Mouse (Mus musculus): ENCODE measurements around the gene Lmx1b. TPM values are rescaled to one million over a fixed set of nuclear protein-coding genes. Genes with fewer than 3 reads are reported as not detected.
A peak's percentile ranks its signal among the peaks of the same experiment; 100 is the strongest.

Gene Lmx1b
- total and polyA plus RNA-seq, 3 experiments: not detected

GRCm38 (mm10) chr2:33559752-33560151 is 80.6 kb downstream of the Lmx1b start:
- Histone ChIP-seq H3K36me3 (replicated peaks in 1 of 2; ENCODE audit: control insufficient read depth in 1 of 2, insufficient read depth in 1 of 2, low read length in 1 of 2) (no peaks in the 10 kb centered on the region), H3K27ac (ENCODE audit: insufficient read depth, low read depth) (no peak overlapping the region), H3K4me3 (replicated peaks in 1 of 3; ENCODE audit: low read depth in 2 of 3, low read length in 2 of 3, poor library complexity in 1 of 3) (no peak overlapping the region), H3K27me3 (replicated peaks) (peaks cover 85% of the 10 kb centered on the region), H3K4me1 (ENCODE audit: control insufficient read depth in 1 of 2, insufficient read depth in 2 of 2) (no peaks in the 10 kb centered on the region), H3K4me2 (ENCODE audit: insufficient read depth, low read depth, poor library complexity, severe bottlenecking) (no peak overlapping the region), H3K9me3 (replicated peaks; ENCODE audit: low read length) (no peaks in the 10 kb centered on the region), H3K79me2 (replicated peaks; ENCODE audit: control insufficient read depth, extremely low read depth, insufficient read depth, poor library complexity, severe bottlenecking) (no peaks in the 10 kb centered on the region), H3K9ac (ENCODE audit: insufficient read depth, low read depth) (no peak overlapping the region)
- dilution Hi-C loops (cut with MboI; ENCODE audit: extremely low pct_ligation_motif_present, extremely low pct_unique_long_range_greater_than_20kb, low sequenced_read_pairs): no loop called here
- TF ChIP-seq UBTF (IDR thresholded peaks at IDR 0.05; ENCODE audit: low read depth, low read length) (no peak), MYC (IDR thresholded peaks at IDR 0.05; ENCODE audit: low read depth, low read length) (no peak), HCFC1 (IDR thresholded peaks at IDR 0.05; ENCODE audit: low read depth, low read length) (no peak), ZNF384 (IDR thresholded peaks at IDR 0.05; ENCODE audit: low read depth, low read length) (no peak), CHD1 (IDR thresholded peaks at IDR 0.05; ENCODE audit: low read depth, low read length) (no peak), RAD21 (IDR thresholded peaks at IDR 0.05; ENCODE audit: low read depth, low read length) (peak; percentile 39), ZC3H11A (IDR thresholded peaks at IDR 0.05; ENCODE audit: low read depth, low read length) (no peak), NELFE (IDR thresholded peaks at IDR 0.05; ENCODE audit: low read depth, low read length) (no peak), MAX (IDR thresholded peaks at IDR 0.05; ENCODE audit: low read length) (no peak), ZMIZ1 (IDR thresholded peaks at IDR 0.05; ENCODE audit: low read depth, low read length) (no peak), NRF1 (IDR thresholded peaks at IDR 0.05; ENCODE audit: low read depth, low read length) (no peak), CTCF (conservative IDR thresholded peaks at IDR 0.05 in 1 of 2, IDR thresholded peaks at IDR 0.05 in 1 of 2; ENCODE audit: low read depth in 2 of 2, low read length in 2 of 2) (peak; percentile 57 to 67), ZKSCAN1 (IDR thresholded peaks at IDR 0.05; ENCODE audit: borderline replicate concordance, low read depth, low read length) (no peak), SMC3 (IDR thresholded peaks at IDR 0.05; ENCODE audit: low read depth, low read length) (peak; percentile 29), MXI1 (IDR thresholded peaks at IDR 0.05; ENCODE audit: low read depth, low read length) (no peak), USF1 (IDR thresholded peaks at IDR 0.05; ENCODE audit: low read depth, low read length) (no peak), TBP (conservative IDR thresholded peaks at IDR 0.05; ENCODE audit: low read depth, low read length) (no peak), KAT2A (IDR thresholded peaks at IDR 0.05; ENCODE audit: insufficient replicate concordance, low read length) (no peak), MAFK (IDR thresholded peaks at IDR 0.05; ENCODE audit: insufficient replicate concordance, low read length) (no peak), RCOR1 (conservative IDR thresholded peaks at IDR 0.05; ENCODE audit: low read depth, low read length) (no peak), EP300 (IDR thresholded peaks at IDR 0.05; ENCODE audit: low read length) (no peak), IRF4 (IDR thresholded peaks at IDR 0.05; ENCODE audit: low read depth, low read length) (no peak)
- in situ Hi-C loops (cut with MboI; ENCODE audit: low pct_ligation_motif_present, low pct_unique_long_range_greater_than_20kb, low sequenced_read_pairs): loop anchor here (5.0 kb wide), 1 partner anchor 72 kb away; no protein-coding TSS in a partner anchor
- peak; percentile 46 for DNase-seq (ENCODE audit: extremely low read depth)

GRCm38 (mm10) chr2:33559334-33559733 is 81.0 kb downstream of the Lmx1b start:
- dilution Hi-C loops (cut with MboI; ENCODE audit: extremely low pct_ligation_motif_present, extremely low pct_unique_long_range_greater_than_20kb, low sequenced_read_pairs): no loop called here
- in situ Hi-C loops (cut with MboI; ENCODE audit: low pct_ligation_motif_present, low pct_unique_long_range_greater_than_20kb, low sequenced_read_pairs): loop anchor here (5.0 kb wide), 1 partner anchor 72 kb away; no protein-coding TSS in a partner anchor
- Histone ChIP-seq H3K36me3 (replicated peaks in 1 of 2; ENCODE audit: control insufficient read depth in 1 of 2, insufficient read depth in 1 of 2, low read length in 1 of 2) (no peaks in the 10 kb centered on the region), H3K4me3 (replicated peaks in 1 of 3; ENCODE audit: low read depth in 2 of 3, low read length in 2 of 3, poor library complexity in 1 of 3) (no peak overlapping the region), H3K4me2 (ENCODE audit: insufficient read depth, low read depth, poor library complexity, severe bottlenecking) (no peak overlapping the region), H3K27ac (ENCODE audit: insufficient read depth, low read depth) (no peak overlapping the region), H3K9me3 (replicated peaks; ENCODE audit: low read length) (no peaks in the 10 kb centered on the region), H3K79me2 (replicated peaks; ENCODE audit: control insufficient read depth, extremely low read depth, insufficient read depth, poor library complexity, severe bottlenecking) (no peaks in the 10 kb centered on the region), H3K27me3 (replicated peaks) (peaks cover 85% of the 10 kb centered on the region), H3K9ac (ENCODE audit: insufficient read depth, low read depth) (no peak overlapping the region), H3K4me1 (ENCODE audit: control insufficient read depth in 1 of 2, insufficient read depth in 2 of 2) (no peaks in the 10 kb centered on the region)
- no peak for TF ChIP-seq ZMIZ1 (IDR thresholded peaks at IDR 0.05; ENCODE audit: low read depth, low read length)
- TF ChIP-seq RAD21 (IDR thresholded peaks at IDR 0.05; ENCODE audit: low read depth, low read length): no peak
- TF ChIP-seq SMC3 (IDR thresholded peaks at IDR 0.05; ENCODE audit: low read depth, low read length): no peak
- no peak for DNase-seq (ENCODE audit: extremely low read depth)
